Mouse (Mus musculus) left cerebral cortex, postnatal 4 days (tissue): ENCODE data around the gene Nol11. TPM values are rescaled to one million over a fixed set of nuclear protein-coding genes. Genes with fewer than 3 reads are reported as not detected.

Experiments
- DNase-seq: peaks from one replicate; pipeline ENCODE4 v3.0.0-alpha.2; 2022
- intact Hi-C: fragments of 180-260 bp; cut with DNase I; formaldehyde crosslinking; loops from one replicate; pipeline ENCODE4 v1.15.1; 2025
- total RNA-seq, 2 experiments: library from RNA; stranded (reverse); gene quantifications; 2 replicates each; pipeline ENCODE4 v1.2.3; 2021

The Nol11 gene
- 10 to 100 TPM; 33.0 to 35.2 TPM for total RNA-seq

- DNase-seq: peak; percentile 99
- intact Hi-C loops: no loop called here
These were observed at the start of gene Nol11 for GRCm38 (mm10) chr11:107188565-107189552. Nol11 (minus strand) TSS chr11:107189381.

DNA sequence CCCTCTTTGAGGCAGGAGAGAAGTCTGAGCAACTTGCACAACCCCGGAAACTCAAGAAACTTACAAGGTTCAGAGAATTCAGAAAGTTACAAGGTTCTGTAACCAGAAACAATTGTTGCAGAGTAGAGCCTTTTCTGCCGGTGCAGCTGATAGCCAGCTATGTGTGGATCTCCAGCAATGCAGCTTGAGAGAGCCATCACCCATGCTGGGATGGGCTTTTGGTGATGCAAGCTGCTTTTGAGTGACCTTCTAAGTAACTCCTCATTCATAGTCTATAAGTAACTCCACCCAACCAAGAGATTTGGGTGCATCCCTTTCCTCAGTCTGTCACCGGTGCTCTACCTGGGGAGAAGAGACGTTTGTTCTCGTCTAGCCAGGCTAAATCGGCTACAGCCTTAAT lies 49.3 kb upstream of the Nol11 start:
- intact Hi-C loops: no loop called here
- DNase-seq: no peak

DNA sequence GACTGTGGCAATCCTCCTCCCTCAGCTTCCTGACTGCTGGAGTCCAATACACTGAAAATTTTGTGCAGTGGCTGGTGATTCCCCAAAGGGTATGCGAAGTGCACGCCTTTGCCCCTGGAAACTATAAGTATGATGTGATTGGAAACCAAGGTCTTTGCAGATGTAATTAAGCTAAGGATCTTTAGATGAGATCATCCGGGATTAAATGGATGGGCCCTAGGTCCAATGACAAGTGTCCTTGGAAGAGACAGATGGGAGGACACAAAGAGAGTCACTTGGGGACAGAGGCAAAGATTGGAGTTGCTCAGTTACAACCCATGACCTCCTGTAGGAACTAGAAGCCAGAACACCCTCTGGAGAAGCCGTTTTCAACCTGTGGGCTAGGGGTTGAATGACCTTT lies 48.4 kb upstream of the Nol11 start:
- intact Hi-C loops: no loop called here
- DNase-seq: no peak

DNA sequence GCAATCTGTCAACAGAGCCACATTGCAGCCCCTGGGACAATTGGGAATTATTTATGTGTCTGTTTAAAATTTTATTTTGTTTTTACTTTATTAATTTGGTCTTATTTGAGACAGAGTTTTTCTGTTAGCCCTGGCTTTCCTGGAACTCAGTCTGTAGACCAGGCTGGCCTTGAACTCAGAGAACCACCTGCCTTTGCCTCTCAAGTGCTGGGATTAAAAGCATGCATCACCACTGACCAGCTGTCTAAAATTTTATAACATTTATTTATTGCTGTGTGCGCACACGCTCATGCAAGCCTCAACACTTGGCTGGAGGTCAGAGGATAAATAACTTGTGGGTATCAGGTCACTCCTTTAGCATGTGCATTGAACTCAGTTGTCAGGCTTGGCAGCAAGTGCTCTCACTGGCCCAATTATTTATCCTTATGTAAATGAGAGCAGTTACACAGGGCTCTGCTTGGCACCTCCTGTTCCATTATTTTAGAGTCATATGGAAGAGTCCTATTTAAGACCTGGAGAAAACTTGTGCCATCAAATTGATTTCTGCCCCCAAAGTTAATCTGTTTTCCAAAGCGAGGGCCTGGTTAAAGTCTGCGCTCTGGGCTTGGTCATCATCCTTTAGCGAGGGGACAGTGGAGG lies 44.2 kb upstream of the Nol11 start:
- intact Hi-C loops: no loop called here
- no peak for DNase-seq

GRCm38 (mm10) chr11:107230128-107230527 lies 40.9 kb upstream of the Nol11 start:
- intact Hi-C loops: no loop called here
- no peak for DNase-seq

DNA sequence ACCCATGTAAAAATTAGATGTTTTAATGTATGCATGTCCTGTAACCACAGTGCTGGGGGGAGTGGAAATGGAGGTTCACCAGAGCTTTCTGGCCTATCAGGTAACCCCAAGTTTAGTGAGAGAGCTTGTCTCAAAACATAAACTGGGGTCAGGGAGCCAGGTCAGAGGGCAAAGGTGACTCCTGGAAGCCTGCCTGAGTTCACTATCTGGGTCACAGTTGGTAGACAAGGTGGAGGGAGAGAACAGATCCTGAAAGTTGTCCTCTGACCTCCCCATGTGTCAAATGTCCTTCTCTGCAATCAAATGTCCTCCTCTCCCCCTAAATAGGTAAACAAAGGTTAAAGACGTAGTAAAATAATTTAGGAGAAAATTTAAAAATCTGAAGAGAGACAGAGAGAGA lies 37.2 kb upstream of the Nol11 start:
- intact Hi-C loops: no loop called here

DNA sequence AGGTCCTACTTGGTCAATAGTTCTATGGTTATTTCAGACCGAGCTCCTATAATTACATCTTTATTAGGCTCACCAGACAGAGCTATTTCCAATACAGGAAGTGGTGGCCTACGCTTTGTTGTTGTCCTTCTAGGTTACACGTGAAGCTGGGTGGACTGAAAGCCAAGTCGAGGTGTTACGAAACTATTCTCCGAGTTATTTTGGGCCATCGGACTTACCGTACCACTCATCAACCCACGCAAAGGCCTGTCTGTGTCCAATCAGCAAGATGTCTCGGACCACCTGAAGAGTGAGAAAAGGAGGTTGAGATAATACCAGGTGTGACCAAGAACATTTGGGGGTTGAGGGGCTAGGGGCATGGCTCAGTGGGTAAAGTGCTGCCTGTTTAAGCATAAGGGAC lies 36.8 kb upstream of the Nol11 start:
- intact Hi-C loops: no loop called here
- no peak for DNase-seq

More for the DNA sequence above, 37.2 kb upstream of the Nol11 start:
- DNase-seq: no peak

DNA sequence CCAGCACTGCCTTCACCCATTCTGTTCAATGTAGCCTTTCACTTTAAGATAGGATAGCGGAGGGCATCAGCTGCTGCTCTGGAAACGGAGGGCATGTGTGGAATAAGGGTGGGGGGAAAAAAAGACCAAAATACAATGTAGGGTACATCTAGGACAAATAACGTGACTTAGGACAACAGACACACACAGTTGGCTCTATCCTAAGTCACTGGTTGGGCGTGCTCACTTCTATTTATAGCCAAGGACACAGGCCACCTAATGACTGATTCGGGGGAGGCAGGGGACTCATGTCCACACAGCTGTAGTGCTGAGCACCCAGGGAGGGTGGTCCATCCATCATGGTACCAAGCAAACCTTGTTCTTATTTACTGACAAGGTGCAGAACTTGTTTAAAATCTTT lies 36.1 kb upstream of the Nol11 start:
- intact Hi-C loops: no loop called here
- DNase-seq: no peak

DNA sequence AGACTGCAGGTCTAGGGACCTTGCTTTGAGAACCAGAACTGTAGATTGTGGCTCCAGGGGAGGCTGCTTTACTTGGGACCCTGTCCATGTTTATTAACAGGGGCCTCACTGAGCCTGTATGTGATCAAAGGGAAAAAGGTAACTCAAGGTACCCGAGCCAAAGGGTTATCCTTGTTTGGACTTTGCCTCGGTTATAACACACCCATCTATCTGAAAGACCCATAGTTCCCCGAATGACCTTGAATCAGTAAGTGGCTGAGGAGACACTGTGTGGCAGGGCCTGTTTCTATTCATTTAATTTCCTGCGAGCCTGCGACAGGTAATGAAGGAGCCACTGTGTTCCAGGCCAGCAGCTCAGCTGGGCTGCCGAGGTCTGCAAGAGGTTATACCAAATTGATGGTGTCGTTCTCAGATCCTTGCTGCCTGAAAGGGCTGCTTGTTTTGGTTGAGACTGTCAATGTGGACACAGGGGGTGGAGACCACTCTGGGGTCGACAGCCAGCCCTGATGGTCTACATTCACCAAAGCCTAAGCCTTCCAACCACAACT lies 34.6 kb upstream of the Nol11 start:
- intact Hi-C loops: no loop called here
- no peak for DNase-seq

DNA sequence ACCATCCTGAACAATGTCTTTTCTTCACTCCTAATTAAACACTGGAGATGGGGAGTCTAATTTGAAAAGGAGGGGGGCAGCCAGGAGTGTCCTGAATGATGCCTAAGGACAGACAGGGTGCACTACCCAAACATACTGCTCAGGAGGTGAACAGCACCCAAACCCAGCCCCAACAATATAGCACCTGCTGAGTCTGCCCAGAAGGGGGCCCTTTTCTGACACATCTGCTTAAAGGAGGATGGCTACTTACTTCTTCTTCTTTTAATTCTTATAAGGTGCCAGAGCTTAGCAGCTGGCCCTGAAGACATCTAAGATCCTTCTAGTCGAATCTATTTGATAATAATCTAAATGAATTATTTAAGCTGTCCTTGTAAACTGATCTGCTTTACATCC lies 34.0 kb upstream of the Nol11 start:
- intact Hi-C loops: no loop called here
- DNase-seq: no peak

GRCm38 (mm10) chr11:107222531-107223168 lies 33.5 kb upstream of the Nol11 start:
- intact Hi-C loops: no loop called here
- no peak for DNase-seq

DNA sequence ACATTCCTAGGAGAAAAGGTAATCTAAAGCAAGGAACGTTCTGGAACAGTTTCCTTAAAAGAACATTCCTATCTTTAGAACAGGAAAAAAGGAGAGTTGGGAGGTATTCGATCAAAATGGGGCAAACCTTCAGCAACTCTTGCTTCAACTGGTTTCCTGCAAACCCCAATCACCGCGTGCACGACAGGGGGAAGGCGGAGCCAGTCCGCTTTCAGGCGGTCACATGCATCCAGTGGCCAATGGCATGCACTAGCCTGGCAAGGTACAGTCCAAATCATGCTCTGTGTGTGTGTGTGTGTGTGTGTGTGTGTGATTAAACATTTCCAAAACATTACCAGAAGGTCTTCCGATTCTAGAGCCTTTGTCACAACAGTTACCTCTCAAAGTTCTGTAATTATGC lies 25.9 kb upstream of the Nol11 start:
- intact Hi-C loops: no loop called here

GRCm38 (mm10) chr11:107213745-107214144 lies 24.6 kb upstream of the Nol11 start:
- DNase-seq: no peak
- intact Hi-C loops: loop anchor here (2.0 kb wide), 1 partner anchor 255 kb away; no protein-coding TSS in a partner anchor

More for the DNA sequence above, 25.9 kb upstream of the Nol11 start:
- DNase-seq: no peak

- DNase-seq: no peak
- intact Hi-C loops: no loop called here
These were observed 20.6 kb upstream of the Nol11 start for GRCm38 (mm10) chr11:107209818-107210217.

DNA sequence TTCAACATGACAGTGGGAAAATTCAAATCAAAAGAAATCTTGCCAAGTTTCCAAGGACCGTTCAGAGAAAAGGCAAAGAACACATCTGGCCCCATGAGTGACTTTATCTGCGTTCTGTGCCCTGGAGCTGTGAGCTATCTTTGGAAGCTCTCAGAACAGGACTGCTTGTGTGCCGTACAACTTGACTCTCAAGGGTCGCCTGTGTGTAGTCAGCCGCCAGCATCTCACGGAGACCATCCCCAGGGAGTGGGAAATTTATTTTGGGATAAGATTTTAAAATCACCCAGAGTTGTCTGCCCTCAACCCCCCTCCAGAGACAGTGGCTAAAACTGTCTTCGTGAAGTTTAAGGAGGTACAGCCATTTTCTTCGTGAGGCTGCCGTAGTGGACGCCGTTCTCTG lies 12.6 kb upstream of the Nol11 start:
- intact Hi-C loops: no loop called here
- no peak for DNase-seq

DNA sequence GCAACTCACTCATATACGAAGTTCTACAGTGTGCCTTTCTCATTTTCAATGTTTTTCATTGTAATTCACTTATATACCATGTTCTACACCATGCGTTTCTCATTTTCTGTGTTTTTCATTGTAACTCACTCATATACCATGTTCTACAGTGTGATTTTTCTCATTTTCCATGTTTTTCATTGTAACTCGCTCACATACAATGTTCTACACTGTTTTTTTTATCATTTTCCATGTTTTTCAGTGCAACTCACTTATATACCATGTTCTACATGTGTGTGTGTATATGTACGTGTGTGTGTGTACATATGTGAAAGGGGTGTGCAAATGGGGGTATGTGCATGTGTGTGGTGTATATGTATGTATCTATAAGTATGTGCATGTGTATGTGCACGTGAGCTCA lies 10.1 kb upstream of the Nol11 start:
- intact Hi-C loops: no loop called here
- no peak for DNase-seq

DNA sequence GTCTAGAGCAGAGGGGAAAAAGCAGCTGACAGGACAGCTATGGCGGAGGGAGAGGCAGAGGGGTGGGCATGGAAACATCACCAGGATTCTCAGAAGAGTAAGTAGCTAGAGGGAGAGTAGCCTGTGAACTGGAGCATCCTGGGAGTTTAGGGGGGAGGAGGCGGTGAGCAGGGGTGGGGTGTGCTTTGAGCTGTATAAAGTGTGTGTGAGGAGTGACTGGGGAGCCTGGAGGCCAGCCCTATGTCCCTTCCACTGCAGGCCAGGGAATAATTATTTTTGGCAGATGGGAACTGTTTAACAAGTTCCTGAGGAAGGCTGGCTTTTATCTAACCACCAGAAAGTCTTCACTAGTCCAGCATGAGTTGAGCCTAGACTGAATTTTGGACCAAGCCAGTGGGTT lies 6.2 kb upstream of the Nol11 start:
- DNase-seq: no peak
- intact Hi-C loops: no loop called here

- intact Hi-C loops: no loop called here
- DNase-seq: peak; percentile 66
These were observed 1.2 kb upstream of the Nol11 start for GRCm38 (mm10) chr11:107190376-107190775.

GRCm38 (mm10) chr11:107183777-107184176 lies 5.4 kb downstream of the Nol11 start:
- intact Hi-C loops: no loop called here
- no peak for DNase-seq

DNA sequence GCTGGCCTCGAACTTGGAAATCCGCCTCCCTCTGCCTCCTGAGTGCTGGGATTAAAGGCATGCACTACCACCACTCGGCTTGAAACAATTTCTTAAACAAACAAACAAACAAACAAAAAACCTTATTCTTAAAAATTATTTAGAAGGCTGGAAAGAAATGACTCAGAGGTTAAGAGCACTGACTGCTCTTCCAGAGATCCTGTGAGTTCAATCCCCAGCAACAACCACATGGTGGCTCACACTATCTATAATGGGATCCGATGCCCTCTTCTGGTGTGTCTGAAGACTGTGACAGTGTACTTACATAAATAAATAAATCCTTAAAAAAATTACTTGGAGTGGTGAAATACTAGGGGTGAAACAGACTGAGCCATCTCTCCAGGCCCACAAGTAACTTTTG lies 28.0 kb downstream of the Nol11 start:
- intact Hi-C loops: no loop called here

GRCm38 (mm10) chr11:107159034-107159433 lies 30.1 kb downstream of the Nol11 start:
- no peak for DNase-seq
- intact Hi-C loops: no loop called here

More for the DNA sequence above, 28.0 kb downstream of the Nol11 start:
- DNase-seq: no peak
